Mouse (Mus musculus) retina, postnatal 1 day (tissue): ENCODE measurements at regions not wholly inside any gene's neighbourhood (a gene's known extent, or its start where the extent isn't known, plus 50 kb on each side); places are given as distances from the start of the nearest gene placed in this dataset.

Experiments used
- DNase-seq: peaks from one replicate; pipeline ENCODE4 v3.0.0-alpha.2; 2012

GRCm38 (mm10) chr5:136619315-136620231 is 52.3 kb upstream of the Cux1 start:
- DNase-seq: peak; percentile 69

- no peak for DNase-seq
Measured at GRCm38 (mm10) chr5:136620234-136620633, 52.9 kb upstream of the Cux1 start.

GRCm38 (mm10) chr5:136621336-136622125 is 54.2 kb upstream of the Cux1 start:
- no peak for DNase-seq

- DNase-seq: no peak
Measured at GRCm38 (mm10) chr5:136622152-136622551, 54.9 kb upstream of the Cux1 start.

- peak; percentile 70 for DNase-seq
Measured at GRCm38 (mm10) chr5:136622721-136623542, 55.6 kb upstream of the Cux1 start.

- no peak for DNase-seq
Measured at GRCm38 (mm10) chr5:136623791-136624190, 56.5 kb upstream of the Cux1 start.

- no peak for DNase-seq
Measured at GRCm38 (mm10) chr5:136625176-136625991, 58.1 kb upstream of the Cux1 start.

GRCm38 (mm10) chr5:136626142-136626771 is 59.0 kb upstream of the Cux1 start:
- no peak for DNase-seq

- DNase-seq: no peak
Measured at GRCm38 (mm10) chr5:136626891-136627290, 59.6 kb upstream of the Cux1 start.

- no peak for DNase-seq
Measured at GRCm38 (mm10) chr5:136627671-136628292, 60.5 kb upstream of the Cux1 start.

- no peak for DNase-seq
Measured at GRCm38 (mm10) chr5:136628502-136628901, 61.2 kb upstream of the Cux1 start.

- no peak for DNase-seq
Measured at GRCm38 (mm10) chr5:136632286-136632685, 60.7 kb upstream of the Myl10 start.

- DNase-seq: peak; percentile 21
Measured at GRCm38 (mm10) chr5:136633901-136634300, 59.0 kb upstream of the Myl10 start.

- DNase-seq: no peak
Measured at GRCm38 (mm10) chr5:136635119-136635518, 57.8 kb upstream of the Myl10 start.

GRCm38 (mm10) chr5:136636476-136636875 is 56.5 kb upstream of the Myl10 start:
- no peak for DNase-seq

GRCm38 (mm10) chr5:136637872-136638271 is 55.1 kb upstream of the Myl10 start:
- no peak for DNase-seq

GRCm38 (mm10) chr5:136640871-136641619 is 51.9 kb upstream of the Myl10 start:
- DNase-seq: no peak

GRCm38 (mm10) chr5:136642208-136642607 is 50.7 kb upstream of the Myl10 start:
- no peak for DNase-seq
